Mouse (Mus musculus): Measurements from ENCODE around the gene Rbms3. TPM values are rescaled to one million over a fixed set of nuclear protein-coding genes. Genes with fewer than 3 reads are reported as not detected.
A peak's percentile ranks its signal among the peaks of the same experiment; 100 is the strongest.

Rbms3 gene
- polyA plus RNA-seq, 1 experiment from 2014 or later = 80.5 TPM

- Histone ChIP-seq H3K9me3 (no peaks in the 10 kb centered on the region), H3K27me3 (no peaks in the 10 kb centered on the region), H3K4me1 (replicated peaks) (peaks cover 8% of the 10 kb centered on the region), H3K9ac (no peak overlapping the region), H3K36me3 (no peaks in the 10 kb centered on the region), H3K4me2 (no peak overlapping the region), H3K27ac (replicated peaks) (no peak overlapping the region), H3K4me3 (no peak overlapping the region)
- no peak for ATAC-seq (ENCODE audit: low FRiP score, low read depth)
- WGBS = 82% methylated on average over 3 of the region's 3 CpGs
These were observed 432.2 kb downstream of the Rbms3 start for GRCm38 (mm10) chr9:117197531-117197930.

- H3K9ac ChIP-seq = no peak overlapping the region
- peaks cover 14% of the 10 kb centered on the region for H3K4me1 ChIP-seq (replicated peaks)
- H3K36me3 ChIP-seq = no peaks in the 10 kb centered on the region
- ATAC-seq (ENCODE audit: low FRiP score, low read depth) = peak; percentile 83; the same call in 1 of the 2 replicates
- 0 out of 2 replicates have a peak overlapping the region, but pooled peaks have one; percentile 2 for H3K27ac ChIP-seq (replicated peaks)
- no peak overlapping the region for H3K4me3 ChIP-seq
- WGBS = 64% methylated on average over 14 of the region's 14 CpGs
- no peaks in the 10 kb centered on the region for H3K9me3 ChIP-seq
- no peak overlapping the region for H3K4me2 ChIP-seq
- H3K27me3 ChIP-seq = no peaks in the 10 kb centered on the region
These were observed 436.9 kb downstream of the Rbms3 start for GRCm38 (mm10) chr9:117192565-117193540.

GRCm38 (mm10) chr9:117192093-117192492, 437.6 kb downstream of the Rbms3 start:
- Histone ChIP-seq H3K36me3 (no peaks in the 10 kb centered on the region), H3K27ac (replicated peaks) (peak overlapping the region; percentile 2; the same call in 1 of the 2 replicates), H3K9me3 (no peaks in the 10 kb centered on the region), H3K4me3 (no peak overlapping the region), H3K9ac (no peak overlapping the region), H3K4me2 (no peak overlapping the region), H3K4me1 (replicated peaks) (peaks cover 14% of the 10 kb centered on the region), H3K27me3 (no peaks in the 10 kb centered on the region)
- 64% methylated on average over 15 of the region's 15 CpGs for WGBS
- ATAC-seq (ENCODE audit: low FRiP score, low read depth) = no peak

GRCm38 (mm10) chr9:117188406-117188805, 441.3 kb downstream of the Rbms3 start:
- no peak overlapping the region for H3K27ac ChIP-seq (replicated peaks)
- H3K36me3 ChIP-seq = no peaks in the 10 kb centered on the region
- WGBS = 69% methylated on average over 3 of the region's 3 CpGs
- H3K4me1 ChIP-seq (replicated peaks) = peaks cover 14% of the 10 kb centered on the region
- H3K4me2 ChIP-seq = no peak overlapping the region
- H3K27me3 ChIP-seq = no peaks in the 10 kb centered on the region
- H3K9ac ChIP-seq = no peak overlapping the region
- ATAC-seq (ENCODE audit: low FRiP score, low read depth) = no peak
- H3K4me3 ChIP-seq = no peak overlapping the region
- no peaks in the 10 kb centered on the region for H3K9me3 ChIP-seq

- H3K27me3 ChIP-seq = no peaks in the 10 kb centered on the region
- no peak overlapping the region for H3K4me3 ChIP-seq
- no peak overlapping the region for H3K4me2 ChIP-seq
- no peak overlapping the region for H3K9ac ChIP-seq
- WGBS = 72% methylated on average over 15 of the region's 15 CpGs
- no peak overlapping the region for H3K27ac ChIP-seq (replicated peaks)
- ATAC-seq (ENCODE audit: low FRiP score, low read depth) = no peak
- H3K36me3 ChIP-seq = no peaks in the 10 kb centered on the region
- H3K9me3 ChIP-seq = no peaks in the 10 kb centered on the region
- peaks cover 5% of the 10 kb centered on the region; the same call in 1 of the 2 replicates for H3K4me1 ChIP-seq (replicated peaks)
These were observed 442.3 kb downstream of the Rbms3 start for GRCm38 (mm10) chr9:117187116-117188034.

- Histone ChIP-seq H3K27me3 (no peaks in the 10 kb centered on the region), H3K4me3 (no peak overlapping the region), H3K9me3 (no peaks in the 10 kb centered on the region), H3K9ac (no peak overlapping the region), H3K4me1 (replicated peaks) (no peaks in the 10 kb centered on the region), H3K27ac (replicated peaks) (no peak overlapping the region), H3K36me3 (no peaks in the 10 kb centered on the region), H3K4me2 (no peak overlapping the region)
- 66% methylated on average over 7 of the region's 7 CpGs for WGBS
- no peak for ATAC-seq (ENCODE audit: low FRiP score, low read depth)
These were observed 449.1 kb downstream of the Rbms3 start for GRCm38 (mm10) chr9:117180658-117181057.

- ATAC-seq (ENCODE audit: low FRiP score, low read depth) = no peak
- Histone ChIP-seq H3K4me2 (no peak overlapping the region), H3K27ac (replicated peaks) (no peak overlapping the region), H3K27me3 (no peaks in the 10 kb centered on the region), H3K9ac (no peak overlapping the region), H3K4me1 (replicated peaks) (no peaks in the 10 kb centered on the region), H3K36me3 (no peaks in the 10 kb centered on the region), H3K4me3 (no peak overlapping the region), H3K9me3 (no peaks in the 10 kb centered on the region)
- 93% methylated on average over 4 of the region's 4 CpGs for WGBS
These were observed 451.3 kb downstream of the Rbms3 start for GRCm38 (mm10) chr9:117178366-117178765.

- no peak overlapping the region for H3K4me2 ChIP-seq
- no peaks in the 10 kb centered on the region for H3K36me3 ChIP-seq
- no peak for ATAC-seq (ENCODE audit: low FRiP score, low read depth)
- H3K27ac ChIP-seq (replicated peaks) = no peak overlapping the region
- no peaks in the 10 kb centered on the region for H3K9me3 ChIP-seq
- 86% methylated on average over 7 of the region's 7 CpGs for WGBS
- H3K27me3 ChIP-seq = no peaks in the 10 kb centered on the region
- no peaks in the 10 kb centered on the region for H3K4me1 ChIP-seq (replicated peaks)
- no peak overlapping the region for H3K4me3 ChIP-seq
- H3K9ac ChIP-seq = no peak overlapping the region
These were observed 457.2 kb downstream of the Rbms3 start for GRCm38 (mm10) chr9:117172526-117172925.

GRCm38 (mm10) chr9:117169196-117169595, 460.5 kb downstream of the Rbms3 start:
- no peak overlapping the region for H3K4me3 ChIP-seq
- H3K4me2 ChIP-seq = no peak overlapping the region
- H3K27ac ChIP-seq (replicated peaks) = no peak overlapping the region
- ATAC-seq (ENCODE audit: low FRiP score, low read depth) = no peak
- no peaks in the 10 kb centered on the region for H3K9me3 ChIP-seq
- 94% methylated on average over 5 of the region's 5 CpGs for WGBS
- H3K4me1 ChIP-seq (replicated peaks) = 0 out of 2 replicates have a peak, but pooled peaks cover 4% of the 10 kb centered on the region
- H3K27me3 ChIP-seq = no peaks in the 10 kb centered on the region
- no peaks in the 10 kb centered on the region for H3K36me3 ChIP-seq
- no peak overlapping the region for H3K9ac ChIP-seq

- Histone ChIP-seq H3K4me3 (no peak overlapping the region), H3K9me3 (no peaks in the 10 kb centered on the region), H3K36me3 (no peaks in the 10 kb centered on the region), H3K27ac (replicated peaks) (peak overlapping the region; percentile 40; the same call in 1 of the 2 replicates), H3K9ac (no peak overlapping the region), H3K4me2 (no peak overlapping the region; the same call in 1 of the 2 replicates), H3K4me1 (replicated peaks) (peaks cover 13% of the 10 kb centered on the region), H3K27me3 (no peaks in the 10 kb centered on the region)
- peak; percentile 48; the same call in 1 of the 2 replicates for ATAC-seq (ENCODE audit: low FRiP score, low read depth)
- 8% methylated on average over 6 of the region's 6 CpGs for WGBS
These were observed 466.6 kb downstream of the Rbms3 start for GRCm38 (mm10) chr9:117163143-117163542.

GRCm38 (mm10) chr9:117161150-117161549, 468.6 kb downstream of the Rbms3 start:
- peaks cover 10% of the 10 kb centered on the region for H3K4me1 ChIP-seq (replicated peaks)
- WGBS = 72% methylated on average over 6 of the region's 6 CpGs
- H3K4me2 ChIP-seq = no peak overlapping the region
- H3K36me3 ChIP-seq = no peaks in the 10 kb centered on the region
- H3K4me3 ChIP-seq = no peak overlapping the region
- H3K27ac ChIP-seq (replicated peaks) = no peak overlapping the region
- no peaks in the 10 kb centered on the region for H3K9me3 ChIP-seq
- no peak for ATAC-seq (ENCODE audit: low FRiP score, low read depth)
- no peak overlapping the region for H3K9ac ChIP-seq
- H3K27me3 ChIP-seq = no peaks in the 10 kb centered on the region
